Mouse (Mus musculus) neural tube, embryonic 13.5 days (tissue): ENCODE measurements around the gene Pcsk7. TPM values are rescaled to one million over a fixed set of nuclear protein-coding genes. Genes with fewer than 3 reads are reported as not detected.

Experiments
- ATAC-seq: fragments of 200-750 bp; cut with Nextera tagmentation; 2 replicates; pipeline ENCODE4 v1.8.0; 2017; ENCODE audit warnings: low read depth, mild to moderate bottlenecking, moderate TSS enrichment, moderate library complexity
- H3K27ac ChIP-seq: fragments of 300-500 bp; sonication (generic); replicated peaks from 2 replicates; pipeline ENCODE4 v1.5.1; 2015; ENCODE audit warnings: moderate library complexity, mild to moderate bottlenecking, inconsistent platforms
- H3K27me3 ChIP-seq: fragments of 300-500 bp; sonication (generic); 2 replicates; pipeline ENCODE4 v1.6.1; 2015; ENCODE audit warnings: mild to moderate bottlenecking, inconsistent platforms
- H3K36me3 ChIP-seq: fragments of 300-500 bp; sonication (generic); 2 replicates; pipeline ENCODE4 v1.6.1; 2015; ENCODE audit warnings: mild to moderate bottlenecking, inconsistent platforms
- H3K4me1 ChIP-seq: fragments of 300-500 bp; sonication (generic); replicated peaks from 2 replicates; pipeline ENCODE4 v1.6.1; 2015; ENCODE audit warnings: inconsistent platforms
- H3K4me2 ChIP-seq: fragments of 300-500 bp; sonication (generic); 2 replicates; pipeline ENCODE4 v1.6.1; 2015; ENCODE audit warnings: inconsistent platforms, mild to moderate bottlenecking, moderate library complexity
- H3K4me3 ChIP-seq: fragments of 300-500 bp; sonication (generic); 2 replicates; pipeline ENCODE4 v1.5.1; 2015; ENCODE audit warnings: mild to moderate bottlenecking, inconsistent platforms
- H3K9ac ChIP-seq: fragments of 300-500 bp; sonication (generic); 2 replicates; pipeline ENCODE4 v1.6.1; 2015; ENCODE audit warnings: moderate library complexity, mild to moderate bottlenecking, inconsistent platforms
- H3K9me3 ChIP-seq: fragments of 300-500 bp; sonication (generic); 2 replicates; pipeline ENCODE4 v1.6.1; 2016; ENCODE audit warnings: inconsistent platforms
- WGBS: fragments of 180-500 bp; shearing (Covaris S2); methylation state at CpG from one replicate; pipeline ENCODE4 v1.1.7; 2015; 5-methylcytosine and 5-hydroxymethylcytosine counted together
- polyA plus RNA-seq: library from polyadenylated mRNA; unstranded; fragments of >200 nt; fragmentation: Nextera tagmentation; extraction: Ambion mirVana; gene quantifications from 2 replicates; pipeline ENCODE4 v1.2.1, GENCODE M21; 2015

The Pcsk7 gene
- polyA plus RNA-seq: 23.8 and 25.2 TPM in 2 replicates

DNA sequence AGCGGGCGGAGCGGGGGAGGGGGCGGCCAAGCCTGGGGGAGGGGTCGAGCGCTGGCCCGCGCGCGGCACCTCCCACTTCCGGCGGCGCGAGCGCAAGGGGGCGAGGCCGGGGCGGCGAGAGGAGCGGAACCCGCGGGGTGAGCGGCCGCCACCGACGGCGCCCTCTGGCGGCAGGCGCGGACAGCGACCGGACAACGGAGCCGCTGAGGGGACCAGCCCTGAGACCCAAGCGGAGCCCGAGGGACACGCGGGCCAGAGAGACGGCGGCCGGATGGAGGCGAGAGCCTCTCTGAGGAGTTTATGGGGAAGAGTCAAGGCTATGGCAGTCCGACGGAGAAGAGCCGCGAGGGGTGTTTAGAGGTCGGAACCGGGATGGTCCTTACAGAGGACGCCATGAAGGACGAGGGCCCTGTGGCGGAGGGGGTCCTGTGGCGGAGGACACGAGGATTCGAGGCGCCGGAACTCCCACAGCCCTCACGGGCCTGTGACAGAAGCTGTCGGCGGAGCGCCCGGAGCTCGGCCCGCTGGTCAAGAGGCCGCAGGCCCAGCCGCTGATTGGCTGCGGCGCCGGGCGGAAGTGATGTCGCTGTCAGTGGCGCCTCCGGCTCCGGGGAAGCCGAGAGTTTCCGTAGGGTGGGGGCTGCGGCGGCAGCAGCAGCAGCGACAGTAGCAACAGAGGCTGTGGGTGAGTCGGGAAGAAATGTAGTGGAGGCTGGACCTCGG is at the start of gene Pcsk7, which contains the start of gene Rnf214:
Gene Pcsk7 (plus strand): TSS at position 143 of the 723 bp plus-strand sequence.
Gene Rnf214 (minus strand): TSS at position 557 of the 723 bp plus-strand sequence.
- no peaks in the 10 kb centered on the region for H3K27me3 ChIP-seq
- H3K4me2 ChIP-seq: peak within 1 kb of the TSS; percentile 87
- peaks cover 57% of the 10 kb centered on the region for H3K36me3 ChIP-seq
- peaks cover 33% of the 10 kb centered on the region for H3K4me1 ChIP-seq
- peak within 1 kb of the TSS; percentile 68 for H3K4me3 ChIP-seq
- peak; percentile 94 for ATAC-seq
- under 1% methylated on average over 74 of the region's 80 CpGs for WGBS
- no peaks in the 10 kb centered on the region for H3K9me3 ChIP-seq
- H3K9ac ChIP-seq: peak within 1 kb of the TSS; percentile 96
- H3K27ac ChIP-seq: peak within 1 kb of the TSS; percentile 94

DNA sequence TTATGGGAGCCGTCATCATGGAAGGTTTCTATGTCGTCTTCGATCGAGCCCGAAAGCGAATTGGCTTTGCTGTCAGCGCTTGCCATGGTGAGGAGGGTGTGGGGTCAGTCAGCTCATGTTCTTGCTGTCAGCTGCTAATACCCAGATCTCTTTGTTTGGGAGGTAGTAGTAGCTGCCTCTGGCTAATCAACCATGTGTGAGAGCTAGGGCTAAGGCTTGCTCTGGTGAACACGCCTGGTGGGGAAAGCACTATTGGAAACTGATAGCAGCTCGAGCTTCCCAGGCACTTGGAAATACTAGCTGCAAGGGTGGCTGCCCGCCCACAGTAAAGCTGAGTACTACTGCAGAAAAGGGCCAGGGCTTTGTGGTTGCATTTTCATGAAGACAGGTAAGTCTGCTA is 46.9 kb upstream of the Pcsk7 start:
- no peak overlapping the region for H3K4me2 ChIP-seq
- peaks cover 98% of the 10 kb centered on the region for H3K36me3 ChIP-seq
- no peak overlapping the region for H3K4me3 ChIP-seq
- H3K9me3 ChIP-seq: no peaks in the 10 kb centered on the region
- 96% methylated on average over 10 of the region's 10 CpGs for WGBS
- no peak overlapping the region for H3K9ac ChIP-seq
- H3K4me1 ChIP-seq: no peaks in the 10 kb centered on the region; the same call in 1 of the 2 replicates
- no peak for ATAC-seq
- no peaks in the 10 kb centered on the region for H3K27me3 ChIP-seq
- no peak overlapping the region for H3K27ac ChIP-seq

- Histone ChIP-seq H3K4me1 (no peaks in the 10 kb centered on the region; the same call in 1 of the 2 replicates), H3K9ac (no peak overlapping the region), H3K4me3 (no peak overlapping the region), H3K27ac (0 out of 2 replicates have a peak overlapping the region, but pooled peaks have one; percentile 14), H3K27me3 (no peaks in the 10 kb centered on the region), H3K9me3 (no peaks in the 10 kb centered on the region), H3K36me3 (peaks cover 98% of the 10 kb centered on the region), H3K4me2 (no peak overlapping the region)
- 47% methylated on average over 7 of the region's 7 CpGs for WGBS
- ATAC-seq: 0 out of 2 replicates have a peak, but pooled peaks have one; percentile 36
Measured at GRCm38 (mm10) chr9:45861813-45862212, 44.5 kb upstream of the Pcsk7 start.

DNA sequence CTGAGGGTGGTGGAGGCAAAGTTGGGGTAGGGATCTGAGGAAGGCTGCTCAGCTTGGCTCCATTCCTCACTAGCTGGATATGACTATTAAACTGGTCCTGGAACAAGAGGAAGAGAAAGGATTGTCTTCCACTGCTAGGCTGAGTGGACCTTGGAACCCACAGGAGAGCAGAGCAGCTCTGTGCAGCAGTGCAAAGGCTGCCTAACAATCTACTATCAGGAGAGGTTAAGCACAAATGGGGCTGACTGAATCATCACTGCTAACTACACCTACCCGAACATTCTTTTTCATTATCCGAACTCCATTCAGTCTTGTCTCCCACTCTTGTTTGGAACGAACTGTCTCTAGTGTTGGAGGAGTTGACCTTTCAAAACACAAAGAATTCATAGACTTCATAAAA is 37.1 kb upstream of the Pcsk7 start:
- Histone ChIP-seq H3K9me3 (no peaks in the 10 kb centered on the region), H3K36me3 (peaks cover 97% of the 10 kb centered on the region), H3K4me2 (no peak overlapping the region), H3K27me3 (no peaks in the 10 kb centered on the region), H3K4me3 (no peak overlapping the region), H3K27ac (no peak overlapping the region), H3K9ac (no peak overlapping the region), H3K4me1 (no peaks in the 10 kb centered on the region)
- 95% methylated on average over 3 of the region's 3 CpGs for WGBS
- no peak for ATAC-seq

DNA sequence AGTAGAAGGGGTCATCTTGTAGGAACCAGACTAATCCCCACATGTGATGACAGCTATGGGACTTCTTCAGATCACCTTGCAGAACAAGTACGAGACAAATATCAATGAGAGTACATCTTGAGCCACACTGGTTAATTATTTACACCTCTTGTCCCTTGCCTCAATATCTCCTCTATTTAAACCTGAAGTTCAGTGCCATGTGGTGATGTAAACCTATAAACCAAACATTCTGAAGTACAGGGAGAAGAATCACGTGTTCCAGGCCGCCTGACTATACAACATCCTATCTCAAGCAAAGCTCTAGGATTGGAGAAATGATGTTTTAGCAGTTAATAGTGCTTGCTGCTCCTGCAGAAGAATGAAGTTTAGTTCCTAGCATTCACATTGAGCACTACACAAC is 36.0 kb upstream of the Pcsk7 start:
- Histone ChIP-seq H3K27ac (no peak overlapping the region), H3K9ac (no peak overlapping the region), H3K27me3 (no peaks in the 10 kb centered on the region), H3K36me3 (peaks cover 96% of the 10 kb centered on the region), H3K4me2 (no peak overlapping the region), H3K4me1 (0 out of 2 replicates have a peak, but pooled peaks cover under 1% of the 10 kb centered on the region), H3K4me3 (no peak overlapping the region), H3K9me3 (no peaks in the 10 kb centered on the region)
- no peak for ATAC-seq
- WGBS: 94% methylated on average over 3 of the region's 3 CpGs

- Histone ChIP-seq H3K27ac (no peak overlapping the region), H3K36me3 (peaks cover 75% of the 10 kb centered on the region), H3K4me2 (no peak overlapping the region), H3K4me3 (no peak overlapping the region), H3K9ac (no peak overlapping the region), H3K9me3 (no peaks in the 10 kb centered on the region), H3K27me3 (no peaks in the 10 kb centered on the region), H3K4me1 (peaks cover 8% of the 10 kb centered on the region; the same call in 1 of the 2 replicates)
- ATAC-seq: no peak
- WGBS: 85% methylated on average over 2 of the region's 2 CpGs
Measured at GRCm38 (mm10) chr9:45877928-45878327, 28.4 kb upstream of the Pcsk7 start.

- H3K27me3 ChIP-seq: no peaks in the 10 kb centered on the region
- no peaks in the 10 kb centered on the region for H3K4me1 ChIP-seq
- H3K9ac ChIP-seq: no peak overlapping the region
- ATAC-seq: no peak
- peaks cover 94% of the 10 kb centered on the region for H3K36me3 ChIP-seq
- H3K4me3 ChIP-seq: no peak overlapping the region
- H3K4me2 ChIP-seq: no peak overlapping the region
- H3K27ac ChIP-seq: no peak overlapping the region
- H3K9me3 ChIP-seq: no peaks in the 10 kb centered on the region
Measured at GRCm38 (mm10) chr9:45893681-45894080, 12.6 kb upstream of the Pcsk7 start.

- WGBS: 55% methylated on average over 4 of the region's 4 CpGs
- H3K9me3 ChIP-seq: no peaks in the 10 kb centered on the region
- H3K4me1 ChIP-seq: peaks cover 33% of the 10 kb centered on the region
- peak overlapping the region; percentile 94; the same call in 1 of the 2 replicates for H3K27ac ChIP-seq
- no peak for ATAC-seq
- peak overlapping the region; percentile 96 for H3K9ac ChIP-seq
- peak overlapping the region; percentile 68 for H3K4me3 ChIP-seq
- no peaks in the 10 kb centered on the region for H3K27me3 ChIP-seq
- peaks cover 51% of the 10 kb centered on the region for H3K36me3 ChIP-seq
- peak overlapping the region; percentile 87 for H3K4me2 ChIP-seq
Measured at GRCm38 (mm10) chr9:45905196-45905595, 1.1 kb upstream of the Pcsk7 start.

DNA sequence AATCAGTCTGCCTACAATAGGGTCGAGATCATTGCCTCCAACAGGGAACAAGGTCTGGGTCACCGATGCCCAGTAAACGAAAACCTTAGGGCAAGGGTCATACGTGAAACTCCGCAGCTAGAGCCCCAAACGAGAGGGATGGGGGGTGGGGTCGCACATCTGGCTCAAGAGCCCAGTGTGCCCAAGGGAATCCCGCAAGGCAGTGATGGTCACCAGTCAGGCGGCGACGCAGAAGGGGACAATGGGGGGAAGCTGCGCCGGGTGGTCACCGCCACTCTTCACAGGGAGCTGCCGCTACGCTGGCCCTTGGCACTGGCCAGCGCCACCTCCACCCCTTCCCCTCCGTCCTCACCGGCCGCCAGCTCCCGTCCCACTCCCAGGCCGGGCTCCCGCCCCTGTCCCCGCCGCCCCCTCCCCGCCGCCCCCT is 473 bp upstream of the Pcsk7 start:
- Histone ChIP-seq H3K36me3 (peaks cover 56% of the 10 kb centered on the region), H3K27ac (peak overlapping the region; percentile 94), H3K27me3 (no peaks in the 10 kb centered on the region), H3K4me2 (peak overlapping the region; percentile 87), H3K9me3 (no peaks in the 10 kb centered on the region), H3K4me3 (peak overlapping the region; percentile 68), H3K4me1 (peaks cover 33% of the 10 kb centered on the region), H3K9ac (peak overlapping the region; percentile 96)
- ATAC-seq: peak; percentile 69
- 0% methylated on average over 15 of the region's 27 CpGs for WGBS

DNA sequence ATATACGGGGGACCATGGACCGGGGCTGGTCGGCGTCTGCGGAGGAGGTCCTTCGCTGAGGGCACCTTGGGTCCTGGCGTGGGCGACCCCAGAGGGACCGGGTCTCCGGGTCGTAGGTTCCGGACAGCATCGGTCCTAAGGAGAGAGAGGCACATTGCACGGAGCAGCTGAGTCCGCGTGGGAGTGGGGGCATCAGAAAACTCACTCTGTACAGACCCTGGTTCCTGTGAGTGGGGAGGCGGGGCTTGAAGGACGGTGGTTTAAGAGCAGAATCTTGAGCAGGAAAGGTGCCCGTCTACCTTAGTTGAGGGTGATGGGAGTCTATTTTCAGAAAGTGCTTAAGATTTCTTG is 756 bp downstream of the Pcsk7 start:
- Histone ChIP-seq H3K36me3 (peaks cover 57% of the 10 kb centered on the region), H3K9ac (peak overlapping the region; percentile 96), H3K4me3 (peak overlapping the region; percentile 68), H3K9me3 (no peaks in the 10 kb centered on the region), H3K27ac (peak overlapping the region; percentile 94), H3K27me3 (no peaks in the 10 kb centered on the region), H3K4me1 (peaks cover 33% of the 10 kb centered on the region), H3K4me2 (peak overlapping the region; percentile 72)
- under 1% methylated on average over 19 of the region's 19 CpGs for WGBS
- ATAC-seq: no peak

GRCm38 (mm10) chr9:45910995-45911394 is 4.7 kb downstream of the Pcsk7 start:
- Histone ChIP-seq H3K4me1 (peaks cover 16% of the 10 kb centered on the region), H3K9ac (no peak overlapping the region), H3K36me3 (peaks cover 78% of the 10 kb centered on the region), H3K27ac (no peak overlapping the region), H3K4me2 (no peak overlapping the region), H3K4me3 (no peak overlapping the region), H3K9me3 (no peaks in the 10 kb centered on the region), H3K27me3 (no peaks in the 10 kb centered on the region)
- no peak for ATAC-seq
- WGBS: 91% methylated on average over 3 of the region's 3 CpGs

DNA sequence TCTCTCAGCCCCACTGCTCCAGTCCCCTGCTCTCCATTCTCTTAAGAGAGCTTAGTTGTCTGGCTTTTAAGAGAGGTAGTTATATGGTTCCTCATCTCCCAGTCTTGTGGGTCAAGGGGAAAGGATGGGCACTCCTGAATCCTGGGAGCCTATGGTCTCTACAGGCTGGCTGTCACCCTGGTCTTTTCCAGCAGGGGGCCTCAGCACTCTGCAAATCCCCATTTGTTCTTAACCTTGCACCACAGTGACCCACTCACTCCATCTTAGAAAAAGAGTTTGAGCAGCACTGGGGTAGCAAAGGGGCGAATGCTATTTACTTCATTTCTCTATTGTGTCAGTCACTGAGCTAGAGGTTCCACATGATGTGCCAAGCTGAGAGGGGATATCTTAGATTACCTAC is 5.4 kb downstream of the Pcsk7 start:
- no peak overlapping the region for H3K27ac ChIP-seq
- no peak overlapping the region for H3K4me3 ChIP-seq
- H3K9me3 ChIP-seq: no peaks in the 10 kb centered on the region
- peaks cover 16% of the 10 kb centered on the region for H3K4me1 ChIP-seq
- no peak overlapping the region for H3K9ac ChIP-seq
- peaks cover 85% of the 10 kb centered on the region for H3K36me3 ChIP-seq
- no peak overlapping the region for H3K4me2 ChIP-seq
- 85% methylated on average over 1 of the region's 1 CpGs for WGBS
- no peak for ATAC-seq
- no peaks in the 10 kb centered on the region for H3K27me3 ChIP-seq
